Mouse (Mus musculus): ENCODE data around the gene Fbxo9. TPM values are rescaled to one million over a fixed set of nuclear protein-coding genes. Genes with fewer than 3 reads are reported as not detected.
"Not testable (repeated sequence)": the region's sequence is repeated elsewhere in the genome, so short reads cannot be mapped to it uniquely, and the experiment has no call there.

The Fbxo9 gene
- total and polyA plus RNA-seq, 2 experiments from 2014 or later: 60.4 to 67.5 TPM

DNA sequence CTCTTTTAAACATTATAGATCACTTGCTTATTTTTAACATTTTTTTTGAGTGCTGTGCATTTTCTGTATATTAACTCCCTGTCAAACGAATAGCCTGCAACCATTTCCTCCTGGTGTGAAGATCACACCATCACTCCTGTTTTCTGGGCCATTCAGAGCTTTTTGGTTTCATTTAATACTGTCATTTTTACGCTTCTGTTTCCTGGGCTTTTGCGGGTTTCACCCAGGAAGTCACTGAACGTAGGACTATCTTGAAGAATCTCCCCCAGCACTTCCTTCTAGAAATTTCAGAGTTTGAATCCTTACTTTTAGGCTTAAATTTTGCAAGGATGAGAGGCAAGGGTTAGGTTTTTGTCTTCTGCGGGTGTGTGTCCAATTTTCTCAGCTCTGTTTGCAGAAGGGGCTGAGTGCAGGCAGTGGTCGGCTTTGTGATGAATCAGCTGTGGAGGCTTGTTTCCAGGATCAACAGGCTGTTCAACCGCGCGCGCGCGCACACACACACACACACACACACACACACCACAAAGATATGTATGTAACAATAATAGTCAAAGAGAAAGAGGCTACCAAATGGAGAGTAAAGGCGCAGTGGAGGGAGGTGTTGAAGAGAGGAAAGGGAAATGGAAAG lies 35.0 kb downstream of the Fbxo9 start:
- 77% methylated on average over 13 of the region's 13 CpGs for WGBS
- no peaks in the 10 kb centered on the region for H3K27me3 ChIP-seq (ENCODE audit: control insufficient read depth, insufficient read depth, low read length)

DNA sequence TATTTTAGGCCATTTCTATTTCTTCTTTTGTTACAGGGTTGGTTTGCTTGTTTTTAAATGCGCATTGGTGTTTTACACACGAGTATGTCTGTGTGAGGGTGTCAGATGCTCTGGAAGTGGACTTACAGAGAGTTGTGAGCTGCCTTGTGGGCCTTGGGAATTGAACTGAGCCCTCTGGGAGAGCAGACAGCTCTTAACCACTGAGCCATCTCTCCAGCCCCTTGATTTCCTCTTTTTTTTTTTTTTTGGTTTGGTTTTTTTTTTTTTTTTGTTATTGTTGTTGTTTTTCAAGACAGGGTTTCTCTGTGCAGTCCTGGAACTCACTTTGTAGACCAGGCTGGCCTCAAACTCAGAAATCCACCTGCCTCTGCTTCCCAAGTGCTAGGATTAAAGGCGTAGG lies 35.6 kb downstream of the Fbxo9 start:
- WGBS: 83% methylated on average over 3 of the region's 3 CpGs
- not testable (repeated sequence) for DNase-seq (ENCODE audit: low spot score); ATAC-seq (ENCODE audit: insufficient read depth, low read depth); H3K4me1 ChIP-seq (ENCODE audit: control insufficient read depth, insufficient read depth); H3K9ac ChIP-seq (replicated peaks; ENCODE audit: low read depth, low read length); H3K27me3 ChIP-seq (ENCODE audit: control insufficient read depth, insufficient read depth, low read length); H3K27ac ChIP-seq (ENCODE audit: low read depth); H3K9me3 ChIP-seq (replicated peaks; ENCODE audit: control insufficient read depth, low read length); H3K4me3 ChIP-seq (ENCODE audit: low read depth, low read length); H3K4me2 ChIP-seq (ENCODE audit: low read depth, low read length); H3K36me3 ChIP-seq (replicated peaks; ENCODE audit: control insufficient read depth, insufficient read depth, low read length)

More for the DNA sequence above, 35.0 kb downstream of the Fbxo9 start:
- Histone ChIP-seq H3K4me2 (ENCODE audit: low read depth, low read length) (no peak overlapping the region), H3K27ac (ENCODE audit: low read depth) (no peak overlapping the region), H3K36me3 (replicated peaks; ENCODE audit: control insufficient read depth, insufficient read depth, low read length) (no peaks in the 10 kb centered on the region; the same call in 1 of the 2 replicates), H3K9me3 (replicated peaks; ENCODE audit: control insufficient read depth, low read length) (no peaks in the 10 kb centered on the region), H3K4me3 (ENCODE audit: low read depth, low read length) (no peak overlapping the region), H3K9ac (replicated peaks; ENCODE audit: low read depth, low read length) (no peak overlapping the region), H3K4me1 (ENCODE audit: control insufficient read depth, insufficient read depth) (no peaks in the 10 kb centered on the region)
- TF ChIP-seq CTCF (IDR thresholded peaks at IDR 0.05; ENCODE audit: low read depth) (no peak), EP300 (IDR thresholded peaks at IDR 0.05; ENCODE audit: low read depth) (no peak)
- ATAC-seq (ENCODE audit: insufficient read depth, low read depth) (no peak), DNase-seq (ENCODE audit: low spot score) (no peak)

DNA sequence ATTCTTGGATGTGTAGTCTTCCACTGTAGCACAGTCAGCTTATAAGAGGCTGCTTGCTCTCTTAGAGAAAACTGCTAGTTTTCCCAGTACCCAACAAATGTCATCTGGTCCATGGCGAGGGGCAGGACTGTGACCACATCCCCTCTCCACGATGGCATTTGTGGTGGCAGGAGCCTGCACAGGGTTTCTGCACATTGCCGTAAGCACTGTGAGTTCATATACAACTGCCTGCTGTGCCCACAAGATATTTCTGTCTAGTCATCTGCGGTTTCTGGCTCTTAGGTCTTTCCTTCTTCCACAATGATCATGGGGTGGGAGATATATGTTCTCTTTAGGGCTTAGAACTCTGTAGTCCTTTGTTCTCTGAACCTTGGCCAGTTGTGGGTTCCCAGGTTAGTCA lies 37.2 kb downstream of the Fbxo9 start:
- no peak for ATAC-seq (ENCODE audit: insufficient read depth, low read depth)
- TF ChIP-seq EP300 (IDR thresholded peaks at IDR 0.05; ENCODE audit: low read depth): no peak
- no peak for TF ChIP-seq CTCF (IDR thresholded peaks at IDR 0.05; ENCODE audit: low read depth)

DNA sequence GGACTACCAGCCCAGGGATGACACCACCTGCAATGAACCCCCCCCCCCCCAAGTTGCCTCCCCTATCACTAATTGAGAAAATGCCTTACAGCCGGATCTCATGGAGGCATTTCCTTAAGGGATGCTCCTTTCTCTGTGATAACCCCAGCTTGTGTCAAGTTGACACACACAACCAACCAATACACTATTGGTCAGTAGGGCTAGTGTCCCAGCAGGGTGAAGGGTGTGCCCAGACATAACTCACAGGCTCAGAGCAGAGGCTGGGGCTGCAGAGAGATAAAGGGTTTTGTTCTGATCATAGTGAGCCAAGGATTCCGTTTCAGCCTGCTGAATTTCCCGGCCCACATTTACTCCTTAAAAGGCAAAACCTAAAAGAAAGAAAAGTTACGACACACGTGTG lies 38.4 kb downstream of the Fbxo9 start:
- 62% methylated on average over 5 of the region's 5 CpGs for WGBS
- Histone ChIP-seq H3K27me3 (ENCODE audit: control insufficient read depth, insufficient read depth, low read length) (no peaks in the 10 kb centered on the region), H3K4me2 (ENCODE audit: low read depth, low read length) (no peak overlapping the region), H3K9ac (replicated peaks; ENCODE audit: low read depth, low read length) (no peak overlapping the region), H3K36me3 (replicated peaks; ENCODE audit: control insufficient read depth, insufficient read depth, low read length) (no peaks in the 10 kb centered on the region), H3K4me3 (ENCODE audit: low read depth, low read length) (no peak overlapping the region), H3K27ac (ENCODE audit: low read depth) (no peak overlapping the region), H3K9me3 (replicated peaks; ENCODE audit: control insufficient read depth, low read length) (no peaks in the 10 kb centered on the region), H3K4me1 (ENCODE audit: control insufficient read depth, insufficient read depth) (no peaks in the 10 kb centered on the region)
- ATAC-seq (ENCODE audit: insufficient read depth, low read depth) (no peak), DNase-seq (ENCODE audit: low spot score) (no peak)
- TF ChIP-seq EP300 (IDR thresholded peaks at IDR 0.05; ENCODE audit: low read depth): no peak
- TF ChIP-seq CTCF (IDR thresholded peaks at IDR 0.05; ENCODE audit: low read depth): no peak

More for the DNA sequence above, 37.2 kb downstream of the Fbxo9 start:
- Histone ChIP-seq H3K4me2 (ENCODE audit: low read depth, low read length) (no peak overlapping the region), H3K9ac (replicated peaks; ENCODE audit: low read depth, low read length) (no peak overlapping the region), H3K4me3 (ENCODE audit: low read depth, low read length) (no peak overlapping the region), H3K27me3 (ENCODE audit: control insufficient read depth, insufficient read depth, low read length) (no peaks in the 10 kb centered on the region), H3K9me3 (replicated peaks; ENCODE audit: control insufficient read depth, low read length) (no peaks in the 10 kb centered on the region), H3K4me1 (ENCODE audit: control insufficient read depth, insufficient read depth) (no peaks in the 10 kb centered on the region), H3K36me3 (replicated peaks; ENCODE audit: control insufficient read depth, insufficient read depth, low read length) (no peaks in the 10 kb centered on the region), H3K27ac (ENCODE audit: low read depth) (no peak overlapping the region)
- 72% methylated on average over 4 of the region's 4 CpGs for WGBS
- no peak for DNase-seq (ENCODE audit: low spot score)

DNA sequence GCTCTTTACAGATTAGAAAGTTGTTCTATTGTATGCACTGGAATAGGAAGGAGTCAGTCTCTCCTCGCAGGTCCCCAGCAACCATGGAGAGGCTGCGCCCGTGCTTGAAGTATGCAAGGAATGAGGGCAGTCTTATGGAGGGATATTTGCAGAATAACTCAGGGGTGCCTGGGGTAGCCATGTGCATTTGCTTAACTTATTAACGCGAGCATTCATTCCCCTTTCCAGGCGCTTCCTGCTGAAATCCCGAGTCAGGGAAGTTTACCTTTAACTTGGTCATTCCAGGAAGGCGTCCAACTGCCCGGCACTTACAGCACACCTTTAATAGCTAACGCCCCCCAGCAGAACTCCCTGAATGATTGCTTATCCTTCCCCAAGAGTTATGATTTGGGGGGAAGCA lies 44.7 kb downstream of the Fbxo9 start:
- H3K27ac ChIP-seq (ENCODE audit: low read depth): no peak overlapping the region

DNA sequence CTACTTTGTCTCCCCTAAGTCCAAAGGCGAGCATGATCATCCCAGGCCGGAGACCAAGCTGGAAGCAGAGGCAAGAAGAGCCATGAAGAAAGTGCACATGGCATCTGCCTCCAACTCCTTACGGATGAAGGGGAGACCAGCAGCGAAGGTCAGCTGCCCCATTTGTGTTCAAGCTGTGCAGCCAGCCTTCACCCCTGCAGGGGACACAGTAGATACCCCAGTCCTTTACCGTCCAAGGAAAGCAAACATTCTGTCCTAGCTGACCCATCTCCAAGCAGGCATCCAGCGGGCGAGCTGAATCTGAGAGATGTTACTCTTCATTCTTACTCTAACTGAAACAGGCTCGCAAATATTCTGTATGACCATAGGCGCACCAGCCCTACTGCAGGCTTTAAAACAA lies 46.5 kb downstream of the Fbxo9 start:
- ATAC-seq (ENCODE audit: insufficient read depth, low read depth): no peak

More for the DNA sequence above, 44.7 kb downstream of the Fbxo9 start:
- H3K9me3 ChIP-seq (replicated peaks; ENCODE audit: control insufficient read depth, low read length): no peaks in the 10 kb centered on the region
- TF ChIP-seq EP300 (IDR thresholded peaks at IDR 0.05; ENCODE audit: low read depth): no peak
- TF ChIP-seq CTCF (IDR thresholded peaks at IDR 0.05; ENCODE audit: low read depth): no peak
- 46% methylated on average over 10 of the region's 10 CpGs for WGBS
- no peak overlapping the region for H3K4me3 ChIP-seq (ENCODE audit: low read depth, low read length)
- no peaks in the 10 kb centered on the region for H3K27me3 ChIP-seq (ENCODE audit: control insufficient read depth, insufficient read depth, low read length)
- DNase-seq (ENCODE audit: low spot score): no peak
- no peak overlapping the region for H3K4me2 ChIP-seq (ENCODE audit: low read depth, low read length)
- no peak for ATAC-seq (ENCODE audit: insufficient read depth, low read depth)
- H3K36me3 ChIP-seq (replicated peaks; ENCODE audit: control insufficient read depth, insufficient read depth, low read length): no peaks in the 10 kb centered on the region
- no peaks in the 10 kb centered on the region for H3K4me1 ChIP-seq (ENCODE audit: control insufficient read depth, insufficient read depth)
- H3K9ac ChIP-seq (replicated peaks; ENCODE audit: low read depth, low read length): no peak overlapping the region

More for the DNA sequence above, 46.5 kb downstream of the Fbxo9 start:
- Histone ChIP-seq H3K9ac (replicated peaks; ENCODE audit: low read depth, low read length) (no peak overlapping the region), H3K9me3 (replicated peaks; ENCODE audit: control insufficient read depth, low read length) (no peaks in the 10 kb centered on the region), H3K4me3 (ENCODE audit: low read depth, low read length) (no peak overlapping the region), H3K36me3 (replicated peaks; ENCODE audit: control insufficient read depth, insufficient read depth, low read length) (no peaks in the 10 kb centered on the region), H3K4me2 (ENCODE audit: low read depth, low read length) (no peak overlapping the region), H3K4me1 (ENCODE audit: control insufficient read depth, insufficient read depth) (no peaks in the 10 kb centered on the region), H3K27me3 (ENCODE audit: control insufficient read depth, insufficient read depth, low read length) (no peaks in the 10 kb centered on the region), H3K27ac (ENCODE audit: low read depth) (no peak overlapping the region)
- WGBS: 81% methylated on average over 9 of the region's 9 CpGs
- no peak for DNase-seq (ENCODE audit: low spot score)
- TF ChIP-seq EP300 (IDR thresholded peaks at IDR 0.05; ENCODE audit: low read depth): no peak
- TF ChIP-seq CTCF (IDR thresholded peaks at IDR 0.05; ENCODE audit: low read depth): no peak

All from heart, postnatal 0 days (tissue).